Mouse (Mus musculus): Measurements from ENCODE around the gene Ifi205. TPM values are rescaled to one million over a fixed set of nuclear protein-coding genes. Genes with fewer than 3 reads are reported as not detected.

Ifi205 gene
- total RNA-seq, 4 experiments from 2014 or later = 2.7 to 6.5 (median 4.3) TPM

Other genes starting within 250 kb of the Ifi205 start
- 1 to 10 TPM; 1.3 to 3.0 (median 1.6) TPM for gene Ifi211, start 118.8 kb downstream of the Ifi205 start, total RNA-seq (2022)
- gene Mndal, start 89.3 kb downstream of the Ifi205 start, total RNA-seq (2022) = 10 to 100 TPM; 10.5 to 23.6 (median 16.3) TPM
- 10 to 100 TPM in 3 of 4 experiments, 1 to 10 TPM in 1; 8.3 to 18.8 (median 14.0) TPM for gene Ifi203, start 89.1 kb downstream of the Ifi205 start, total RNA-seq (2022)
- not detected for gene Ifi202b, start 49.1 kb downstream of the Ifi205 start, total RNA-seq (2022)
- gene Olfr433, start 8.9 kb upstream of the Ifi205 start, total RNA-seq (2022) = not detected
- not detected for gene Olfr432, start 17.4 kb upstream of the Ifi205 start, total RNA-seq (2022)
- not detected for gene Olfr430, start 34.8 kb upstream of the Ifi205 start, total RNA-seq (2022)
- not detected for gene Olfr429, start 52.5 kb upstream of the Ifi205 start, total RNA-seq (2022)
- not detected for gene Olfr427, start 65.1 kb upstream of the Ifi205 start, total RNA-seq (2022)
- not detected for gene Olfr231, start 89.4 kb upstream of the Ifi205 start, total RNA-seq (2022)
- gene Olfr424, start 99.7 kb upstream of the Ifi205 start, total RNA-seq (2022) = not detected
- gene Olfr420, start 123.8 kb upstream of the Ifi205 start, total RNA-seq (2022) = not detected
- under 1 TPM; 0.15 to 0.25 (median 0.24) TPM for gene Spta1, start 141.0 kb upstream of the Ifi205 start, total RNA-seq (2022)
- gene Olfr419, start 220.3 kb upstream of the Ifi205 start, total RNA-seq (2022) = not detected

Measured in adrenal gland, adult 8-10 months (tissue).